Mouse (Mus musculus): ENCODE measurements around the gene Vps9d1. TPM values are rescaled to one million over a fixed set of nuclear protein-coding genes. Genes with fewer than 3 reads are reported as not detected.

Gene Vps9d1
- polyA plus RNA-seq, 1 experiment = 55.7 TPM

GRCm38 (mm10) chr8:123244382-123244781 lies 9.8 kb downstream of the Vps9d1 start:
- DNase-seq (ENCODE audit: low read depth in 1 of 2, low spot score in 2 of 2) = no peak
- Histone ChIP-seq H3K4me3 (ENCODE audit: extremely low read depth, insufficient read depth, insufficient read length) (no peak overlapping the region), H3K36me3 (ENCODE audit: control insufficient read depth, insufficient read depth, low read length) (peaks cover 28% of the 10 kb centered on the region), H3K27me3 (ENCODE audit: control insufficient read depth, insufficient read depth, low read length) (no peaks in the 10 kb centered on the region), H3K4me1 (ENCODE audit: control insufficient read depth, insufficient read depth, insufficient read length) (no peaks in the 10 kb centered on the region), H3K27ac (ENCODE audit: insufficient read depth, low read length) (no peak overlapping the region)
- no peak for TF ChIP-seq CTCF (IDR thresholded peaks at IDR 0.05; ENCODE audit: extremely low read depth, insufficient read depth, insufficient read length, insufficient replicate concordance)
- no peak for TF ChIP-seq POLR2A (IDR thresholded peaks at IDR 0.05; ENCODE audit: low read depth, low read length)
- 91% methylated on average over 4 of the region's 4 CpGs for WGBS

- no peak for DNase-seq (ENCODE audit: low read depth in 1 of 2, low spot score in 2 of 2)
Observed at GRCm38 (mm10) chr8:123243053-123243452, 11.1 kb downstream of the Vps9d1 start.

GRCm38 (mm10) chr8:123242107-123242923 lies 11.8 kb downstream of the Vps9d1 start:
- H3K36me3 ChIP-seq (ENCODE audit: control insufficient read depth, insufficient read depth, low read length) = peaks cover 15% of the 10 kb centered on the region
- H3K27me3 ChIP-seq (ENCODE audit: control insufficient read depth, insufficient read depth, low read length) = no peaks in the 10 kb centered on the region
- H3K27ac ChIP-seq (ENCODE audit: insufficient read depth, low read length) = no peak overlapping the region
- H3K4me1 ChIP-seq (ENCODE audit: control insufficient read depth, insufficient read depth, insufficient read length) = no peaks in the 10 kb centered on the region
- no peak overlapping the region for H3K4me3 ChIP-seq (ENCODE audit: extremely low read depth, insufficient read depth, insufficient read length)
- TF ChIP-seq POLR2A (IDR thresholded peaks at IDR 0.05; ENCODE audit: low read depth, low read length) = no peak
- no peak for TF ChIP-seq CTCF (IDR thresholded peaks at IDR 0.05; ENCODE audit: extremely low read depth, insufficient read depth, insufficient read length, insufficient replicate concordance)
- WGBS = 88% methylated on average over 7 of the region's 7 CpGs
- no peak for DNase-seq (ENCODE audit: low read depth in 1 of 2, low spot score in 2 of 2)

More at GRCm38 (mm10) chr8:123243053-123243452, 11.1 kb downstream of the Vps9d1 start:
- Histone ChIP-seq H3K27me3 (ENCODE audit: control insufficient read depth, insufficient read depth, low read length) (no peaks in the 10 kb centered on the region), H3K4me1 (ENCODE audit: control insufficient read depth, insufficient read depth, insufficient read length) (no peaks in the 10 kb centered on the region), H3K27ac (ENCODE audit: insufficient read depth, low read length) (no peak overlapping the region), H3K36me3 (ENCODE audit: control insufficient read depth, insufficient read depth, low read length) (peaks cover 21% of the 10 kb centered on the region), H3K4me3 (ENCODE audit: extremely low read depth, insufficient read depth, insufficient read length) (no peak overlapping the region)
- 81% methylated on average over 11 of the region's 11 CpGs for WGBS
- TF ChIP-seq POLR2A (IDR thresholded peaks at IDR 0.05; ENCODE audit: low read depth, low read length) = no peak
- TF ChIP-seq CTCF (IDR thresholded peaks at IDR 0.05; ENCODE audit: extremely low read depth, insufficient read depth, insufficient read length, insufficient replicate concordance) = no peak

GRCm38 (mm10) chr8:123239398-123239797 lies 14.8 kb downstream of the Vps9d1 start:
- no peak for TF ChIP-seq POLR2A (IDR thresholded peaks at IDR 0.05; ENCODE audit: low read depth, low read length)
- TF ChIP-seq CTCF (IDR thresholded peaks at IDR 0.05; ENCODE audit: extremely low read depth, insufficient read depth, insufficient read length, insufficient replicate concordance) = no peak
- Histone ChIP-seq H3K27ac (ENCODE audit: insufficient read depth, low read length) (no peak overlapping the region), H3K4me3 (ENCODE audit: extremely low read depth, insufficient read depth, insufficient read length) (no peak overlapping the region), H3K27me3 (ENCODE audit: control insufficient read depth, insufficient read depth, low read length) (no peaks in the 10 kb centered on the region), H3K4me1 (ENCODE audit: control insufficient read depth, insufficient read depth, insufficient read length) (peaks cover 7% of the 10 kb centered on the region), H3K36me3 (ENCODE audit: control insufficient read depth, insufficient read depth, low read length) (peaks cover 4% of the 10 kb centered on the region; the same call in 1 of the 2 replicates)
- 93% methylated on average over 10 of the region's 10 CpGs for WGBS
- no peak for DNase-seq (ENCODE audit: low read depth in 1 of 2, low spot score in 2 of 2)

- H3K4me1 ChIP-seq (ENCODE audit: control insufficient read depth, insufficient read depth, insufficient read length) = peaks cover 7% of the 10 kb centered on the region
- H3K4me3 ChIP-seq (ENCODE audit: extremely low read depth, insufficient read depth, insufficient read length) = peak within 1 kb of the TSS; percentile 98
- peak; percentile 72 to 87 for DNase-seq (ENCODE audit: low read depth in 1 of 2, low spot score in 2 of 2)
- TF ChIP-seq POLR2A (IDR thresholded peaks at IDR 0.05; ENCODE audit: low read depth, low read length) = peak; percentile 36; the same call in 1 of the 2 replicates
- TF ChIP-seq CTCF (IDR thresholded peaks at IDR 0.05; ENCODE audit: extremely low read depth, insufficient read depth, insufficient read length, insufficient replicate concordance) = peak; percentile 9; the same call in 1 of the 2 replicates
- H3K36me3 ChIP-seq (ENCODE audit: control insufficient read depth, insufficient read depth, low read length) = no peaks in the 10 kb centered on the region
- 2% methylated on average over 57 of the region's 57 CpGs for WGBS
- no peaks in the 10 kb centered on the region for H3K27me3 ChIP-seq (ENCODE audit: control insufficient read depth, insufficient read depth, low read length)
- H3K27ac ChIP-seq (ENCODE audit: insufficient read depth, low read length) = no peak within 1 kb of the TSS
Observed at GRCm38 (mm10) chr8:123235520-123236497, 18.3 kb downstream of the Vps9d1 start, which contains the start of gene Spata2l. Gene Spata2l (minus strand): TSS chr8:123236233.

- Histone ChIP-seq H3K36me3 (ENCODE audit: control insufficient read depth, insufficient read depth, low read length) (no peaks in the 10 kb centered on the region), H3K27ac (ENCODE audit: insufficient read depth, low read length) (no peak overlapping the region), H3K4me1 (ENCODE audit: control insufficient read depth, insufficient read depth, insufficient read length) (peaks cover 7% of the 10 kb centered on the region), H3K27me3 (ENCODE audit: control insufficient read depth, insufficient read depth, low read length) (no peaks in the 10 kb centered on the region), H3K4me3 (ENCODE audit: extremely low read depth, insufficient read depth, insufficient read length) (peak overlapping the region; percentile 98; the same call in 1 of the 2 replicates)
- no peak for TF ChIP-seq POLR2A (IDR thresholded peaks at IDR 0.05; ENCODE audit: low read depth, low read length)
- no peak for TF ChIP-seq CTCF (IDR thresholded peaks at IDR 0.05; ENCODE audit: extremely low read depth, insufficient read depth, insufficient read length, insufficient replicate concordance)
- 39% methylated on average over 13 of the region's 13 CpGs for WGBS
- no peak for DNase-seq (ENCODE audit: low read depth in 1 of 2, low spot score in 2 of 2)
Observed at GRCm38 (mm10) chr8:123234918-123235519, 19.1 kb downstream of the Vps9d1 start.

Data from spleen, adult 2 months (tissue).